Mouse (Mus musculus) limb, embryonic 10.5 days (tissue): ENCODE data around the gene Lasp1. TPM values are rescaled to one million over a fixed set of nuclear protein-coding genes. Genes with fewer than 3 reads are reported as not detected.

Experiments
- DNase-seq: peaks from one replicate; pipeline ENCODE4 v3.0.0-alpha.2; 2017; ENCODE audit warnings: low spot score
- H3K27ac ChIP-seq: fragments of 300-500 bp; sonication (generic); 2 replicates; pipeline ENCODE4 v1.5.1; 2016; ENCODE audit warnings: mild to moderate bottlenecking
- H3K27me3 ChIP-seq: fragments of 300-500 bp; sonication (generic); 2 replicates; pipeline ENCODE4 v1.6.1; 2016; ENCODE audit warnings: low read depth, mild to moderate bottlenecking; ENCODE audit not compliant: poor library complexity, severe bottlenecking
- H3K36me3 ChIP-seq: fragments of 300-500 bp; sonication (generic); 2 replicates; pipeline ENCODE4 v1.6.1; 2016; ENCODE audit warnings: mild to moderate bottlenecking, moderate library complexity
- H3K4me1 ChIP-seq: fragments of 300-500 bp; sonication (generic); 2 replicates; pipeline ENCODE4 v1.6.1; 2016
- H3K4me3 ChIP-seq: fragments of 300-500 bp; sonication (generic); 2 replicates; pipeline ENCODE4 v1.5.1; 2016; ENCODE audit warnings: mild to moderate bottlenecking, moderate library complexity
- H3K9me3 ChIP-seq: fragments of 300-500 bp; sonication (generic); replicated peaks from 2 replicates; pipeline ENCODE4 v1.6.1; 2016; ENCODE audit warnings: mild to moderate bottlenecking
- WGBS: fragments of 180-500 bp; shearing (Covaris S2); methylation state at CpG from one replicate; pipeline ENCODE4 v1.1.7; 2016; 5-methylcytosine and 5-hydroxymethylcytosine counted together
- polyA plus RNA-seq: library from polyadenylated mRNA; unstranded; fragments of >200 nt; fragmentation: Nextera tagmentation; extraction: Ambion mirVana; gene quantifications from 2 replicates; pipeline ENCODE4 v1.2.1, GENCODE M21; 2016

The Lasp1 gene
- polyA plus RNA-seq, 1 experiment from 2014 or later, result 110 TPM

GRCm38 (mm10) chr11:97818003-97818402 is 19.2 kb downstream of the Lasp1 start:
- peak overlapping the region; percentile 29; the same call in 1 of the 2 replicates for H3K4me3 ChIP-seq
- H3K27me3 ChIP-seq, result no peaks in the 10 kb centered on the region
- H3K4me1 ChIP-seq, result peaks cover 81% of the 10 kb centered on the region
- H3K36me3 ChIP-seq, result peaks cover 90% of the 10 kb centered on the region
- no peak for DNase-seq
- H3K9me3 ChIP-seq, result no peaks in the 10 kb centered on the region
- peak overlapping the region; percentile 94 for H3K27ac ChIP-seq
- 51% methylated on average over 6 of the region's 6 CpGs for WGBS

DNA sequence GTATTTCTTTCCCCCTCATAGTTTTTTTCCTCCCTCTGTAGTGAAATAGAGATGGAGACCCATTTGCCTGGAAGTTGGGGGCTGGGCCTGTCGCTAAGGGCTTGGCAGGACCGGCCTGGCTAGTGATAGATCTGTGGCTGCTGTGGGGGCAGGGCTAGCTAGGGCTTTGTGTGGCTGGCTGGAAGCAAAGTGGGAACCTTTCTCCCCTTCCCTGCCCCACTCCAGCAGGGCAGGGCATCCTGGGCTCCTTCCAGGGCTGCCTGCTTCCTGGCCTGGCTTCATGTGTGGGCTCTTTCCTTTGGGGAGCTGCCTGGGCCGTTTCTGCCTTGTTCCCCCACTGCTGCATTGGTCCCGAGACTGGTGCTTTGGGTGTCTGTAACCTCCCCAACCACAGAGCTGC is 19.8 kb downstream of the Lasp1 start:
- Histone ChIP-seq H3K27ac (peak overlapping the region; percentile 94), H3K27me3 (no peaks in the 10 kb centered on the region), H3K9me3 (no peaks in the 10 kb centered on the region), H3K36me3 (peaks cover 88% of the 10 kb centered on the region), H3K4me1 (peaks cover 75% of the 10 kb centered on the region), H3K4me3 (peak overlapping the region; percentile 29)
- peak; percentile 74 for DNase-seq
- 7% methylated on average over 4 of the region's 4 CpGs for WGBS

DNA sequence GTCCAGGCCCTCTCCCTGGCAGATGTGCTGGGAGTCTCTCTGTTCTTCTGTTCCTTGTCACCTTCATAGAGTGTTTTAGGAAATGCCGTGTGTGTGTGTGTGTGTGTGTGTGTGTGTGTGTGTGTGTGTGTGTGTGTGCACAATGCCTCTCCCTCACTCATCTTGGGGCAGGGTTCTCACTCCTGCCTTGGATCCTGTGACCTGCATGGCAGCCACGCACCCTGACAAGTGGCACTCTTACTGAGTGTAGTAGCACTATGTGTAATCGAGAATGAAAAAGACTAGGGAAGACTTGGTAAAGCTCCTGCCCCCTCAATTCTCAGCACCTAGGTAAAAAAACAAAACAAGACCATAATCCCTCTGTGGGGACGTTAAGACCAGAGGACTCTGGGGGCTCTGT is 20.3 kb downstream of the Lasp1 start:
- no peak for DNase-seq
- Histone ChIP-seq H3K4me3 (no peak overlapping the region), H3K27ac (peak overlapping the region; percentile 94), H3K36me3 (peaks cover 87% of the 10 kb centered on the region), H3K4me1 (peaks cover 70% of the 10 kb centered on the region), H3K27me3 (no peaks in the 10 kb centered on the region), H3K9me3 (no peaks in the 10 kb centered on the region)
- WGBS, result 65% methylated on average over 4 of the region's 4 CpGs

GRCm38 (mm10) chr11:97819923-97820322 is 21.1 kb downstream of the Lasp1 start:
- 59% methylated on average over 5 of the region's 5 CpGs for WGBS
- H3K27ac ChIP-seq, result peak overlapping the region; percentile 94; the same call in 1 of the 2 replicates
- peaks cover 62% of the 10 kb centered on the region for H3K4me1 ChIP-seq
- no peak overlapping the region for H3K4me3 ChIP-seq
- DNase-seq, result no peak
- H3K36me3 ChIP-seq, result peaks cover 87% of the 10 kb centered on the region
- H3K9me3 ChIP-seq, result no peaks in the 10 kb centered on the region
- H3K27me3 ChIP-seq, result no peaks in the 10 kb centered on the region

- Histone ChIP-seq H3K4me1 (peaks cover 53% of the 10 kb centered on the region), H3K4me3 (no peak overlapping the region), H3K27me3 (no peaks in the 10 kb centered on the region), H3K9me3 (no peaks in the 10 kb centered on the region), H3K27ac (no peak overlapping the region), H3K36me3 (peaks cover 87% of the 10 kb centered on the region)
- DNase-seq, result no peak
- WGBS, result 74% methylated on average over 4 of the region's 4 CpGs
Observed at GRCm38 (mm10) chr11:97820840-97821239, 22.0 kb downstream of the Lasp1 start.

DNA sequence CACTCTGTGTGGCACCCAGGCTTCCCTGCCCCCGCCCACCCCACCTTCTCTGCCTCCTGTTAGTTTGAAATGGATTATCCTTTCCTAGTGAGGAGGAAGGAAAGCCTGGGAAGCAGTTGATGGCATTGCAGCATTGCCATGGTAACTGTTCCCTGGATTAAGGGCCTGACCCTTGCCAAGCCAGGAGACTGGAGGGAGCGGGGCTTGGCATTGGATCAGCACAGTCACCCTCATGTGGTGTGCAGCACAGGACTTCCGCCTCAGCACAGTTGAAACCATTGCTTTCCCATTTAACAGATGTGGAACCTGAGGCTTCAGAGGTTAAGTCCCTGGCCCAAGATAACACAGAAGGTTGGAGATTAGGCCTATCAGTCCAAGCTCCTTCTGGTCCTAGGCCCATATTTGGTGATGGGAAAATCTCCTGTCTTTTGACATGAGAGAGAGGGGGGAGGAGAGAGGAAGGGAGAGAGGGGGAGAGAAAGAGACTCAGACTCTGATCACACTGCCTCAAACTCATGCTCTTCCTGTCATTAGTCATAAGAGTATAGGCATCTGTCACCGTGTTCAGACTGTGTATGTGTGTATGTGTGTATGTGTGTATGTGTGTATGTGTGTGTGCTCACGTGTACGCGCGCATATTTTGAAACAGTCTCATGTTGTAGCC is 22.7 kb downstream of the Lasp1 start:
- H3K9me3 ChIP-seq, result no peaks in the 10 kb centered on the region
- 93% methylated on average over 8 of the region's 8 CpGs for WGBS
- DNase-seq, result no peak
- H3K4me1 ChIP-seq, result peaks cover 46% of the 10 kb centered on the region
- H3K4me3 ChIP-seq, result no peak overlapping the region
- no peaks in the 10 kb centered on the region for H3K27me3 ChIP-seq
- no peak overlapping the region for H3K27ac ChIP-seq
- H3K36me3 ChIP-seq, result peaks cover 87% of the 10 kb centered on the region

DNA sequence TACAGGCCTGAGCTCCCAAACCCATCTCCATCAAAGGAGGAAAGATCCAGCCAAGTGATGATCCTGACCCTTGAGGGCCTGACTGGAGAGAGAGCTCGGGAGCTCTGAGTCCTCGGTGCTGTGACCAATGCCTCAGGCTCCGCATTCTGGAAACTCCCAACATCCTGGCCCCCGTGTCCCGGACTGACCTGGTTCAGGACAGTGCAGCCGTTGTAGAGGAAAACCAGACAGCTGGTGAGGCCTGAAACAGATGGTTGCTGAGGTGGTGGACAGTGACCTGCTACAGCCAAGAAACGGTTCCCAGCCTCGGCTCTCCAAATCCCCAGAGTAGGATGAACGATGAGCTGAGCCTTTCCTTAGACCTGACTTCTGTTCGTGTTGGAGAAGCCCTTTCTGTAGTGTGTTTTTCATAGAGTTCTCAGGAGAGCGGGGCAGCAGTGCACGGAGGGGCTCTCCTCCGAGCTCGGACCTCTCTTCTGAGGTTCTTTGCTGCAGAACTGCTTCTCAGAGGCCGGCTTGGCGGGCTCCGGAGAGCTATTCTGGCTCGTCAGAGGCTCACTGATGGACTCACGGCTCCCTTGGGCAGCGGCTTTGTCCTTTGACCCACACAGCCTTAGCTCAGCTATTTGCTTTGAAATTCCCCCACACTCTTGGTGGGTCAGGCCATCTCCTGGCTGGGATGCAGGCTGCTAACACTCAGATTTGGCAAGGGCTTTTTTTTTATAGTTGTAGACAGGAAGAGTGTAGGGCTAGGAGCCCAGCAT is 24.2 kb downstream of the Lasp1 start:
- Histone ChIP-seq H3K27me3 (no peaks in the 10 kb centered on the region), H3K36me3 (peaks cover 91% of the 10 kb centered on the region), H3K4me1 (peaks cover 31% of the 10 kb centered on the region), H3K4me3 (no peak overlapping the region), H3K9me3 (no peaks in the 10 kb centered on the region), H3K27ac (no peak overlapping the region)
- no peak for DNase-seq
- WGBS, result 75% methylated on average over 20 of the region's 20 CpGs

DNA sequence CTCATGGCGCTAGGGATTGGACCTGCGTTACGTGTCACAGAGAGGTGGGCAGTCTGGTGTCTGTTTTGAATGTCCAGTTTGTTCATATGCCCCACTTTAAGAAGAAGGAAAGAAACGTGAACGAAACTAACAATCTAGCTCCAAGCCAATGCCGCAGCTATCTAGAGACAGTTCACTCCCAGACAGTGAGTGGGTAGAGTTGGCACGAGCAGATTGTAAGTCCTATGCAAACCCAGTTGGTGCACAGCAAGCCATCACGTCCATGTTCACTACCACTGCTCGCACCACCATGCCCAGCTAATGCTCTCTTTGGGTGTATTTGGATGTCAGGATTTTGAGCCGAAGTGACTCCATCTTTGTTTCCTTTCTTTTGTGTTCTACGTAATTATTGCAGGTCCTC is 25.4 kb downstream of the Lasp1 start:
- H3K4me3 ChIP-seq, result no peak overlapping the region
- no peak for DNase-seq
- H3K27ac ChIP-seq, result no peak overlapping the region
- no peaks in the 10 kb centered on the region for H3K9me3 ChIP-seq
- peaks cover 19% of the 10 kb centered on the region for H3K4me1 ChIP-seq
- 97% methylated on average over 11 of the region's 11 CpGs for WGBS
- peaks cover 95% of the 10 kb centered on the region for H3K36me3 ChIP-seq
- H3K27me3 ChIP-seq, result no peaks in the 10 kb centered on the region

DNA sequence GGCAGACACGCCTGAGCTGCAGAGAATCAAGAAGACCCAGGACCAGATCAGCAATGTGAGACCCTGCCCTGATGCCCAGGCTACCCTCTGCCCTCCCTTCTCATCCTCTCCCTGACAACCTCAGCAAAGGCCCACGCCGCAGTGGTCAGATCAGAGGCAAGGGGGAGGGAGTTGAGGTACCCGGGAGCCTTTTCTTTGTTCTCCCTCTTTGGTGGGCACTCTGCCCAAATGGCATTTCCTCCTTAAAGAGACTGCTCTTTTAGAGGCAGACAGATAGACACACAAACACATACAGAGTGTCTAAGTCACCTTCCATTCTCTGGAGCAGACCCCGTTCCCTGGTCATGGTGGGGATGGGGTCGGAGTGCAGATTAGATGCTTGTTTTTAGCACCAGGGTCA is 26.1 kb downstream of the Lasp1 start:
- Histone ChIP-seq H3K27me3 (no peaks in the 10 kb centered on the region), H3K27ac (no peak overlapping the region; the same call in 1 of the 2 replicates), H3K4me1 (peaks cover 12% of the 10 kb centered on the region), H3K4me3 (no peak overlapping the region), H3K36me3 (peaks cover 95% of the 10 kb centered on the region), H3K9me3 (no peaks in the 10 kb centered on the region)
- WGBS, result 77% methylated on average over 6 of the region's 6 CpGs
- no peak for DNase-seq

- Histone ChIP-seq H3K27me3 (no peaks in the 10 kb centered on the region), H3K27ac (no peak overlapping the region), H3K9me3 (no peaks in the 10 kb centered on the region), H3K4me3 (no peak overlapping the region), H3K4me1 (peaks cover 10% of the 10 kb centered on the region; the same call in 1 of the 2 replicates), H3K36me3 (peaks cover 95% of the 10 kb centered on the region)
- 81% methylated on average over 10 of the region's 10 CpGs for WGBS
- no peak for DNase-seq
Observed at GRCm38 (mm10) chr11:97825295-97825694, 26.5 kb downstream of the Lasp1 start.

GRCm38 (mm10) chr11:97825971-97826370 is 27.2 kb downstream of the Lasp1 start:
- Histone ChIP-seq H3K36me3 (peaks cover 95% of the 10 kb centered on the region), H3K27ac (no peak overlapping the region), H3K27me3 (no peaks in the 10 kb centered on the region), H3K4me1 (peaks cover 6% of the 10 kb centered on the region; the same call in 1 of the 2 replicates), H3K9me3 (no peaks in the 10 kb centered on the region), H3K4me3 (no peak overlapping the region)
- no peak for DNase-seq
- WGBS, result 90% methylated on average over 9 of the region's 9 CpGs

- no peak overlapping the region for H3K27ac ChIP-seq
- no peaks in the 10 kb centered on the region for H3K27me3 ChIP-seq
- DNase-seq, result no peak
- 81% methylated on average over 7 of the region's 7 CpGs for WGBS
- H3K9me3 ChIP-seq, result no peaks in the 10 kb centered on the region
- H3K4me1 ChIP-seq, result peaks cover 3% of the 10 kb centered on the region; the same call in 1 of the 2 replicates
- H3K4me3 ChIP-seq, result no peak overlapping the region
- peaks cover 94% of the 10 kb centered on the region for H3K36me3 ChIP-seq
Observed at GRCm38 (mm10) chr11:97826414-97826813, 27.6 kb downstream of the Lasp1 start.

GRCm38 (mm10) chr11:97827654-97828053 is 28.9 kb downstream of the Lasp1 start:
- Histone ChIP-seq H3K4me1 (peaks cover 3% of the 10 kb centered on the region; the same call in 1 of the 2 replicates), H3K9me3 (no peaks in the 10 kb centered on the region), H3K27ac (no peak overlapping the region), H3K36me3 (peaks cover 94% of the 10 kb centered on the region), H3K27me3 (no peaks in the 10 kb centered on the region), H3K4me3 (no peak overlapping the region)
- 85% methylated on average over 6 of the region's 6 CpGs for WGBS
- DNase-seq, result no peak
